Mouse (Mus musculus) stomach, embryonic 15.5 days (tissue): ENCODE measurements at regions not wholly inside any gene's neighbourhood (a gene's known extent, or its start where the extent isn't known, plus 50 kb on each side); places are given as distances from the start of the nearest gene placed in this dataset.

Experiments used
- ATAC-seq: fragments of 200-750 bp; cut with Nextera tagmentation; 2 replicates; pipeline ENCODE4 v1.8.0; 2017; ENCODE audit warnings: low read depth, moderate number of reproducible peaks, moderate TSS enrichment; ENCODE audit not compliant: insufficient read depth, low FRiP score
- H3K27ac ChIP-seq: fragments of 300-500 bp; sonication (generic); 2 replicates; pipeline ENCODE4 v1.5.1; 2015; ENCODE audit warnings: mild to moderate bottlenecking, inconsistent platforms
- H3K27me3 ChIP-seq: fragments of 300-500 bp; sonication (generic); replicated peaks from 2 replicates; pipeline ENCODE4 v1.6.1; 2015; ENCODE audit warnings: inconsistent platforms
- H3K36me3 ChIP-seq: fragments of 300-500 bp; sonication (generic); 2 replicates; pipeline ENCODE4 v1.6.1; 2015; ENCODE audit warnings: inconsistent platforms
- H3K4me1 ChIP-seq: fragments of 300-500 bp; sonication (generic); 2 replicates; pipeline ENCODE4 v1.6.1; 2015; ENCODE audit warnings: inconsistent platforms
- H3K4me2 ChIP-seq: fragments of 300-500 bp; sonication (generic); 2 replicates; pipeline ENCODE4 v1.6.1; 2015; ENCODE audit warnings: mild to moderate bottlenecking, inconsistent platforms
- H3K4me3 ChIP-seq: fragments of 300-500 bp; sonication (generic); replicated peaks from 2 replicates; pipeline ENCODE4 v1.5.1; 2015; ENCODE audit warnings: inconsistent platforms
- H3K9ac ChIP-seq: fragments of 300-500 bp; sonication (generic); 2 replicates; pipeline ENCODE4 v1.6.1; 2015; ENCODE audit warnings: inconsistent platforms
- H3K9me3 ChIP-seq: fragments of 300-500 bp; sonication (generic); 2 replicates; pipeline ENCODE4 v1.6.1; 2016; ENCODE audit warnings: inconsistent platforms
- WGBS: fragments of 180-500 bp; shearing (Covaris S2); methylation state at CpG from one replicate; pipeline ENCODE4 v1.1.7; 2015; 5-methylcytosine and 5-hydroxymethylcytosine counted together

GRCm38 (mm10) chr14:61997736-61998135 lies 294.7 kb upstream of the Rnaseh2b start:
- H3K4me2 ChIP-seq: no peak overlapping the region
- H3K36me3 ChIP-seq: no peaks in the 10 kb centered on the region
- no peaks in the 10 kb centered on the region for H3K9me3 ChIP-seq
- no peaks in the 10 kb centered on the region for H3K4me1 ChIP-seq
- ATAC-seq: no peak
- no peak overlapping the region for H3K4me3 ChIP-seq
- no peak overlapping the region for H3K27ac ChIP-seq
- H3K27me3 ChIP-seq: no peaks in the 10 kb centered on the region
- H3K9ac ChIP-seq: no peak overlapping the region

DNA sequence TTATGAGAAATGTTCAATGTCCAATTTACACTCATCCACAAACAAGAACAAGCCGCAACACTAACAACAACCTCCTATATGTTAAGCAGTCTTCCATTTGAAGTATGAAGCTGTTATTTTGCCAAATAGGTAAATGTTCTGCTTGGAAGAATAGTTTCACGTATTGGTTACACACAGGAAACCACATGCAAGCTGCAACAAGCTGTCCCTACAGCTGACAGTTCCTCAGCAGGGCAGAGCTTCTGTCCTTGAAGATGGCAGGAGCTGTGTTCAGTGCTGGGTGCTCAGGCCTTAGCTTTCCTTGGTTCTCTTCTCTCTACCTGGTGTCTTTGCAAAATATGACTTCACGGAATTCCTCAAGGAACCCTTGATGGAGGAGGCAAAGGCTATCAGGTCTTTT lies 294.1 kb upstream of the Rnaseh2b start:
- Histone ChIP-seq H3K27me3 (no peaks in the 10 kb centered on the region), H3K36me3 (no peaks in the 10 kb centered on the region), H3K4me1 (no peaks in the 10 kb centered on the region), H3K9me3 (no peaks in the 10 kb centered on the region), H3K9ac (no peak overlapping the region), H3K27ac (no peak overlapping the region), H3K4me2 (no peak overlapping the region), H3K4me3 (no peak overlapping the region)
- no peak for ATAC-seq
- 70% methylated on average over 3 of the region's 3 CpGs for WGBS

DNA sequence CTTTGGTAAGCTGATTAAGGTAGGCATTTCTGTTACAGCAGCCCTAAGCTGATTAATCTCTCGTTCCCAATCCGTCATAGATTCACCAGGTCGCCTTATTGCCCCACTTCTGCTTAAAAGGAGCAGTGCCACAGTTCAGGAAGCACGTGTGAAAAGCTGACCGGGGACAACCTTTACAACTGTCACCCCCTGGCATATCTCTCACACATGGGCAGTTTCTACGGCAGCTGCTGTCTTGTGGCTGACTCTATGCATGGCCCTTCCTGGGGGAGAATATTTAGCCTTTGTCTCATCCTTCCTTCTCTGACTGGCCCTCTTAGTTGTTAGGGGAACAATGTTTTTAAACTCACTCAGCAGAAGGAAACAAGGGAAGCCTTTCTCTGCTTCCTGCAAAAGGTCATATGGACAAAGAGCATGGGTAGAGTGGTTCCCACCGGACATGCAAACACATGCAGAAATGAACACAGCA lies 290.9 kb upstream of the Rnaseh2b start:
- no peak overlapping the region for H3K27ac ChIP-seq
- no peak overlapping the region for H3K4me2 ChIP-seq
- ATAC-seq: no peak

DNA sequence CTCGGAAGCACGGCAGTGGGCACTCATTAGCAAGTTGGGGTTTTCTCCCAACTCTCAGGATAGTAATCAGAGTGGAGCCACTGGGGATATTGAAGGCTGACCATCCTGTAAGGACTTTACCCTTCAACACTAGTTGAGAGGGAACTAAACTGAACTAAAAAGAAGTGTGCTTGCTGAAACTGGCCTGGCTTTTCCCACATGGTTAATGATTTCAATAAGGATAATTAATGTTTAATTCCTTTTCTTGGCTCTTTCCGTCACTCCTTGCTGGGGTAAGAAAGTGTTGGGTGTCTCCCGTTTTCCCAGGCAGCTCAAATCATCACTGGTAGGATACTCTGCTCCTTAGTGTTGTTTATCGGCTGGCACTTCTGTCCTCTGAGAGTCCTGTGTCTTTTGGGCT lies 290.3 kb upstream of the Rnaseh2b start:
- Histone ChIP-seq H3K36me3 (no peaks in the 10 kb centered on the region), H3K27ac (no peak overlapping the region), H3K4me1 (no peaks in the 10 kb centered on the region), H3K27me3 (no peaks in the 10 kb centered on the region), H3K9ac (no peak overlapping the region), H3K4me2 (no peak overlapping the region), H3K4me3 (no peak overlapping the region), H3K9me3 (no peaks in the 10 kb centered on the region)
- no peak for ATAC-seq
- WGBS: 70% methylated on average over 5 of the region's 5 CpGs

More for the DNA sequence above, 290.9 kb upstream of the Rnaseh2b start:
- no peaks in the 10 kb centered on the region for H3K4me1 ChIP-seq
- no peak overlapping the region for H3K9ac ChIP-seq
- H3K4me3 ChIP-seq: no peak overlapping the region
- no peaks in the 10 kb centered on the region for H3K27me3 ChIP-seq
- H3K9me3 ChIP-seq: no peaks in the 10 kb centered on the region
- 49% methylated on average over 7 of the region's 7 CpGs for WGBS
- H3K36me3 ChIP-seq: no peaks in the 10 kb centered on the region

DNA sequence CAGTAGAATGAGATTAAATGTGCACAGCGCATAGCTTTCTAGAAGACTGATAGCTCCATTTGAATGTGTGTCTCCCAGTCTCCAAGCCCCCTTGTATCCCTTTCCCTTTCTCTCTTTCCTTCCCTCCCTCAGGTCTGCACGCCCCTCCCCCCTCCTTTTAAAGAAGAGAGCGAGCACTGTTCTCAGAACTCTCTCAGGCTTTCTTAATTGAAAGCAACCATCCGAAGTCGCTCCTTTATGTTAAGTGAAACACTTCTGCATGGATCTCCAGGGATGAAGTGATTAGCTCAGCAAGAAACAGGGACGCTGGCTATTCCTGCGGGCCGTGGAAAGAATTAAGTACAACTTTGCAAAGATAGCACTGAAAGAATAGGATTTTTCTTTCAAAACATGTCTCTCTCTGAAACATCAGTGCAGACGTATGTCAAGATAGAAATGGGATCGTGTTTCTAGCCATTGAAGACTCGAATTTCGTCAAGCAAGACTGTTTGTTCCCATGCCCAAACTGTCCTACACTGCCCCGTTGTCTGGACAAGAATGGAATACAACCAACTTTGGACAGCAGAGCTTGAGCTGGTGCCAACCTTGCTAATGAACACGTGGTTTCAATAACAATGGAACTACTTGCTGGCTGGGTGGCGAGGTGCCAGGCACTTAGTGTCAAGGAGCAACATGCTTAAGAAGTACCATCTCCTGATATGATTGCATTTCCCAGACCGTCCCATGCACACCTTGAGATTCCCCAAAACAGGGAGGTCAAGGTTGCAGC lies 289.2 kb upstream of the Rnaseh2b start:
- H3K4me2 ChIP-seq: no peak overlapping the region
- no peaks in the 10 kb centered on the region for H3K27me3 ChIP-seq
- 64% methylated on average over 16 of the region's 16 CpGs for WGBS
- no peak overlapping the region for H3K4me3 ChIP-seq
- no peaks in the 10 kb centered on the region for H3K4me1 ChIP-seq
- H3K36me3 ChIP-seq: no peaks in the 10 kb centered on the region
- H3K9me3 ChIP-seq: no peaks in the 10 kb centered on the region
- no peak overlapping the region for H3K9ac ChIP-seq
- ATAC-seq: no peak
- H3K27ac ChIP-seq: no peak overlapping the region

DNA sequence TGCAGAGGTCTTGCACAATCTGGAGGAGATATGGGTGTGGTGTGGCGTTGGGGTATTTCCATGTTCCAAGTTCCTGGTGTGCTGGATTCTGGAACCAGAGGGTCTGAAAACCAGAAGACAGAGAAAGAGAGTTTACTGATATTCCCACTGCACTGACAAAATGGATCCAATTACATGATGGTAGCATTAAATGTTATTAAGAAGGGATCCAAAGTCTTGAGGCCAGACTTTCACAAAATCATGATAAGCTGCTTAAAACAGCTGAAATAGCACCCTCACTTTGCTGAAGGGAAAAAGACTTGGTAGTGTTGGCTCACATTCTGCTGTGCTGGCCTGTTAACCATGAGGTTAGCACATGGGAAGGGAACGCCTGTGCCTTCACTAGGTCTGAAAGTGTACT lies 288.6 kb upstream of the Rnaseh2b start:
- Histone ChIP-seq H3K4me3 (no peak overlapping the region), H3K27ac (no peak overlapping the region), H3K36me3 (no peaks in the 10 kb centered on the region), H3K4me2 (no peak overlapping the region), H3K9ac (no peak overlapping the region), H3K27me3 (no peaks in the 10 kb centered on the region), H3K4me1 (no peaks in the 10 kb centered on the region), H3K9me3 (no peaks in the 10 kb centered on the region)
- WGBS: 93% methylated on average over 2 of the region's 2 CpGs
- ATAC-seq: no peak

DNA sequence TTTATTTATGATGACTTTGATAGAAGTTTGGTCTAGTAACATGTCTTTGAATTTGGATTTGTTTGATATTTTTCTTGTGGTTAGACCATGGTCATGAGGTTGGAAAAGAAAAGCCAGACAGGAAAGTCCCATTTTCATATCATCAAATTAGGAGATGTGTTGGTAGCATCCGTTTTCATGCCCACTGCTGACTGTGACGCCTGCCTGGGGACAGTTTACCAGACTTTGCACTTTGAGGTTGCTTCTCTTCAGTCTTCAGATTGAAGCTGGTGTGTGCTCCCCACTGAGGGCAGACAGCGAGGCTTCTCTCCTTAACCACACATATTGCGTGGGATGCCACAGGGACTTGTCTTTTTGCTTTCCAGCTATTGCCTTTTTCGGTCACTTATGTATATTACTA lies 283.7 kb upstream of the Rnaseh2b start:
- ATAC-seq: no peak
- Histone ChIP-seq H3K9me3 (no peaks in the 10 kb centered on the region), H3K4me3 (no peak overlapping the region), H3K4me1 (no peaks in the 10 kb centered on the region), H3K27me3 (no peaks in the 10 kb centered on the region), H3K9ac (no peak overlapping the region), H3K27ac (no peak overlapping the region), H3K4me2 (no peak overlapping the region), H3K36me3 (no peaks in the 10 kb centered on the region)
- 92% methylated on average over 5 of the region's 5 CpGs for WGBS

DNA sequence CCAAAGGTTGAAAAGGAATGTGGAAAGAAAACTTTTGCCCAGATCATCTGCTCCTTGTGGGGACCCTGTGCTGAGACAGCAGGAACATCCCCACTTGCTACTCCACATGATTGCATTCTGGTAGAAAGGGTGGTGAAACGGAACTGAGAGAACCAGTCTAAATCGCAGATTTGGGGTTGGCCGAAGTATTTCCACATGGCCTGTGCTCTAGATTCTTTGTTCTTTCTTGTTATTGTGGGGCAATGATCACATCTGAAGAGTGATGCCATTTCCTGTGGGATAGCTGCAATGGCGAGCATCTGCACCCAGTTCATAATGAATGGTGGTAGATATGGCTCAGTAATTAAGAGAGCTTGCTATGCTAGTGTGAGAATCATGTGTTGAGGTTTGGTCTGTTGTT lies 273.6 kb upstream of the Rnaseh2b start:
- H3K27me3 ChIP-seq: no peaks in the 10 kb centered on the region
- H3K4me2 ChIP-seq: no peak overlapping the region
- H3K36me3 ChIP-seq: no peaks in the 10 kb centered on the region
- no peak for ATAC-seq
- H3K4me1 ChIP-seq: 0 out of 2 replicates have a peak, but pooled peaks cover 4% of the 10 kb centered on the region
- whole genome bisulfite sequencing: 85% methylated on average over 4 of the region's 4 CpGs
- H3K9me3 ChIP-seq: no peaks in the 10 kb centered on the region
- no peak overlapping the region for H3K9ac ChIP-seq
- no peak overlapping the region for H3K4me3 ChIP-seq
- no peak overlapping the region for H3K27ac ChIP-seq

- WGBS: 60% methylated on average over 3 of the region's 3 CpGs
- H3K4me1 ChIP-seq: 0 out of 2 replicates have a peak, but pooled peaks cover 4% of the 10 kb centered on the region
These were observed 271.4 kb upstream of the Rnaseh2b start for GRCm38 (mm10) chr14:62020996-62021395.

GRCm38 (mm10) chr14:62022193-62022592 lies 270.2 kb upstream of the Rnaseh2b start:
- no peak overlapping the region for H3K27ac ChIP-seq
- H3K9me3 ChIP-seq: no peaks in the 10 kb centered on the region
- no peak overlapping the region for H3K9ac ChIP-seq
- H3K4me1 ChIP-seq: 0 out of 2 replicates have a peak, but pooled peaks cover 4% of the 10 kb centered on the region
- no peak for ATAC-seq
- no peak overlapping the region for H3K4me2 ChIP-seq
- no peak overlapping the region for H3K4me3 ChIP-seq
- H3K36me3 ChIP-seq: no peaks in the 10 kb centered on the region
- H3K27me3 ChIP-seq: no peaks in the 10 kb centered on the region
- WGBS: 90% methylated on average over 3 of the region's 3 CpGs

More at GRCm38 (mm10) chr14:62020996-62021395, 271.4 kb upstream of the Rnaseh2b start:
- H3K36me3 ChIP-seq: no peaks in the 10 kb centered on the region
- H3K4me3 ChIP-seq: no peak overlapping the region
- H3K4me2 ChIP-seq: no peak overlapping the region
- H3K27ac ChIP-seq: no peak overlapping the region
- no peak overlapping the region for H3K9ac ChIP-seq
- H3K27me3 ChIP-seq: no peaks in the 10 kb centered on the region
- H3K9me3 ChIP-seq: no peaks in the 10 kb centered on the region
- no peak for ATAC-seq

DNA sequence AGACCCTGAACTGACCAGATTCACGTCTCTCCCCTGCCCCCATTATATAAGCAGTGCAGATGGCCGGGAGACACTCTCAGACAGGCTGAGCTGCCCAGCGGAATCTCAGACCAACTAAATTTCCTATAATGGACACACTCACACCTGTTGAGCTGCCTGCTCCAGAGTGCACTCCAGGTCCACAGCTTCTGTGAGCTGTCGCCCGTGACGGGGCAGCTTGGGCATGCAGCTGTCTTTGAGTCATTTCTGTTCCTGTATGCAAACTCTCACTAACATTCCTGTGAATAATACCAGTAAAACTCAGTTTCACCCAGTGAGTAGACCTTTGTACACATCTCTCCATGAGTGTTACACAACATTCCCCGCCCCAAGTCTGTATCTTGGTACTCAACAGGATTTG lies 269.4 kb upstream of the Rnaseh2b start:
- no peak for ATAC-seq
- no peaks in the 10 kb centered on the region for H3K9me3 ChIP-seq
- H3K27ac ChIP-seq: no peak overlapping the region
- 58% methylated on average over 7 of the region's 7 CpGs for WGBS
- no peaks in the 10 kb centered on the region for H3K36me3 ChIP-seq
- no peak overlapping the region for H3K4me3 ChIP-seq
- H3K27me3 ChIP-seq: no peaks in the 10 kb centered on the region
- no peak overlapping the region for H3K4me2 ChIP-seq
- 0 out of 2 replicates have a peak, but pooled peaks cover 4% of the 10 kb centered on the region for H3K4me1 ChIP-seq
- H3K9ac ChIP-seq: no peak overlapping the region

DNA sequence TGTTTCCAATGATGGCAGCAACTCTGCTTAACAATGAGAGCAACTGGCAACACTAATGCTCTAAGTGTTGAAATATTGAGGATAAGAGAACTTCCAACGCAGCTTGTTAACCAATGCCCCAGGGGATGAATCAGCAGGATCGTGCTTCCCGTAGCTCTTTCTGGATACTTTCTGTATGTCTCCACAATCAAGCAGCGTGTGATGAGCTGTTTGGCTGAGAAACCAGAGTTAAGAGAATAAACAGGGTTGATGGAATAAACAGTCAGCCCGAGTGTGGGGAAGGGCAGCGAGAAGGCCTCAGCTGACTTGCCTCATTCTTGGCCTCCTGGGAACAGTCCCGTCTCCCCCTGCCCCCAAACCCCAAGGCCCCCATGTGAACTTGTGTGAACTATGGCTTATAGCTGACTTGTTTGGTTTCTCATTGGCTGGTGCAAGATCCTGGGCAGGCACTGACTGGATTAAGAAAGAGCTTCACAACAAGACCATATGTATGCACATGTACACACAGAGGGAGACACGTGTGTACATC lies 264.6 kb upstream of the Rnaseh2b start:
- WGBS: 59% methylated on average over 8 of the region's 8 CpGs
- no peak overlapping the region for H3K4me3 ChIP-seq
- no peaks in the 10 kb centered on the region for H3K36me3 ChIP-seq
- no peaks in the 10 kb centered on the region for H3K27me3 ChIP-seq
- no peak overlapping the region for H3K9ac ChIP-seq
- no peak overlapping the region for H3K4me2 ChIP-seq
- ATAC-seq: no peak
- H3K27ac ChIP-seq: no peak overlapping the region
- H3K4me1 ChIP-seq: no peaks in the 10 kb centered on the region
- no peaks in the 10 kb centered on the region for H3K9me3 ChIP-seq
